Mouse (Mus musculus) midbrain, embryonic 11.5 days (tissue): Measurements from ENCODE around the gene Sh3rf1. TPM values are rescaled to one million over a fixed set of nuclear protein-coding genes. Genes with fewer than 3 reads are reported as not detected.

ENCODE experiments used
- ATAC-seq: fragments of 200-750 bp; cut with Nextera tagmentation; 2 replicates; pipeline ENCODE4 v1.8.0; 2017; ENCODE audit warnings: moderate TSS enrichment, moderate library complexity; ENCODE audit not compliant: low FRiP score
- DNase-seq: peaks from one replicate; pipeline ENCODE4 v3.0.0; 2015; ENCODE audit warnings: low spot score; ENCODE audit errors: missing footprints
- H3K27ac ChIP-seq: fragments of 300-500 bp; sonication (generic); 2 replicates; pipeline ENCODE4 v1.5.1; 2014; ENCODE audit warnings: low read depth, low read length
- H3K27me3 ChIP-seq: fragments of 300-500 bp; sonication (generic); 2 replicates; pipeline ENCODE4 v1.6.1; 2014; ENCODE audit warnings: mild to moderate bottlenecking, low read length, moderate library complexity, mixed read lengths; ENCODE audit not compliant: control insufficient read depth, insufficient read depth
- H3K36me3 ChIP-seq: fragments of 300-500 bp; sonication (generic); 2 replicates; pipeline ENCODE4 v1.6.1; 2014; ENCODE audit warnings: mild to moderate bottlenecking, low read length, moderate library complexity, mixed read lengths; ENCODE audit not compliant: control insufficient read depth, insufficient read depth
- H3K4me1 ChIP-seq: fragments of 300-500 bp; sonication (generic); 2 replicates; pipeline ENCODE4 v1.6.1; 2014; ENCODE audit warnings: low read length; ENCODE audit not compliant: control insufficient read depth, insufficient read depth
- H3K4me2 ChIP-seq: fragments of 300-500 bp; sonication (generic); 2 replicates; pipeline ENCODE4 v1.6.1; 2014; ENCODE audit warnings: mild to moderate bottlenecking, moderate library complexity
- H3K4me3 ChIP-seq: fragments of 300-500 bp; sonication (generic); 2 replicates; pipeline ENCODE4 v1.5.1; 2014; ENCODE audit warnings: low read depth, low read length
- H3K9ac ChIP-seq: fragments of 300-500 bp; sonication (generic); 2 replicates; pipeline ENCODE4 v1.6.1; 2014; ENCODE audit warnings: low read length
- H3K9me3 ChIP-seq: fragments of 300-500 bp; sonication (generic); 2 replicates; pipeline ENCODE4 v1.6.1; 2016; ENCODE audit warnings: low read length; ENCODE audit not compliant: control insufficient read depth
- WGBS: fragments of 180-500 bp; shearing (Covaris S2); extraction: QIAGEN DNeasy Blood & Tissue Kit; methylation state at CpG from one replicate; pipeline ENCODE4 v1.1.7; 2014; 5-methylcytosine and 5-hydroxymethylcytosine counted together
- polyA plus RNA-seq: library from polyadenylated mRNA; unstranded; fragments of >200 nt; fragmentation: Nextera tagmentation; extraction: Ambion mirVana; gene quantifications from 2 replicates; pipeline ENCODE4 v1.2.1, GENCODE M21; 2014

The Sh3rf1 gene
- polyA plus RNA-seq, 1 experiment from 2014 or later, result 18.5 TPM

DNA sequence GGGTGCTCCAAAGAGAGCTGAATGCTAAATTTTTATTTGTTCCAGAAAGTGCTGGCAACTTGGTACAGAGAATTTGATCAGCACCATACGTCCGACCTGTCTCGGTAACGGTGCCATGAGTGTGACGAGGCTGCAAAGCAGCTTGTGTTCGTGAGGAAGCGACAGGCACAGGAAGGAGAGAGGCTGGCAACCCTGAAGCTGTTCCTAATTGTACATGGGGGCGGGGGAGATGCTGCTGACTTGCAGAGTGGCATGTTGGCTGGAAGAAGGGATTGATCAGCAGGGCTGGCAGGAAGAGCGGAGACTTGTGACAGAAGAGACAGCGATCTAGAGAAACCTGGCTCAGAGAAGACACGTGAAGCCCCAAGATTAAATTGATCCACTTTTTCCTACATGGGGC, 197.9 kb downstream of the Sh3rf1 start:
- no peak for ATAC-seq
- Histone ChIP-seq H3K27me3 (no peaks in the 10 kb centered on the region), H3K4me3 (no peak overlapping the region), H3K9ac (no peak overlapping the region), H3K9me3 (no peaks in the 10 kb centered on the region), H3K4me2 (no peak overlapping the region), H3K36me3 (no peaks in the 10 kb centered on the region), H3K27ac (no peak overlapping the region), H3K4me1 (no peaks in the 10 kb centered on the region; the same call in 1 of the 2 replicates)
- WGBS, result 80% methylated on average over 11 of the region's 11 CpGs
- DNase-seq, result no peak

- H3K4me2 ChIP-seq, result no peak overlapping the region
- no peak overlapping the region for H3K27ac ChIP-seq
- no peaks in the 10 kb centered on the region for H3K27me3 ChIP-seq
- DNase-seq (peak; percentile 74), ATAC-seq (no peak)
- H3K9me3 ChIP-seq, result no peaks in the 10 kb centered on the region
- no peaks in the 10 kb centered on the region for H3K36me3 ChIP-seq
- no peak overlapping the region for H3K4me3 ChIP-seq
- H3K4me1 ChIP-seq, result no peaks in the 10 kb centered on the region; the same call in 1 of the 2 replicates
- no peak overlapping the region for H3K9ac ChIP-seq
Observed at GRCm38 (mm10) chr8:61425125-61425524, 201.5 kb downstream of the Sh3rf1 start.

DNA sequence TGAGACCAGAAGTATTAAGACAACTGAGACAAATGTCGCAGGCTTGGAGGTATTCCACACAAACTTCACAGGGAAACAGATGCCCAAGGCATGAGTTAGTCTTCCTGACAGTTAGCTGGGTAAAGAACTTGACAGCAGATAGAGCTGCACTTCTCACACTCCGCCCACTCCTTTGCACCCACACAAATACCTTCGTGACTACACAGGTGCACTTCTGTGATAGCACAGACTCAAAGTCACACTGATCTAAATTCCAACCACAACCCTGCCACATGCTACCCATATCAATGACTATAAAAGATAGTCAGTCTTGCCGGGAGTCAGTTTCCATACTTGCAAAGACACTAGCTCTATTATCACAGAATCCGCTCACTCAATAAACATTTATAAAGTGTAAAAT, 202.4 kb downstream of the Sh3rf1 start:
- DNase-seq, result peak; percentile 21
- Histone ChIP-seq H3K9me3 (no peaks in the 10 kb centered on the region), H3K4me1 (no peaks in the 10 kb centered on the region; the same call in 1 of the 2 replicates), H3K36me3 (no peaks in the 10 kb centered on the region), H3K27me3 (no peaks in the 10 kb centered on the region), H3K27ac (no peak overlapping the region), H3K9ac (no peak overlapping the region), H3K4me2 (no peak overlapping the region), H3K4me3 (no peak overlapping the region)
- ATAC-seq, result no peak
- WGBS, result 89% methylated on average over 5 of the region's 5 CpGs

GRCm38 (mm10) chr8:61426671-61427070, 203.0 kb downstream of the Sh3rf1 start:
- Histone ChIP-seq H3K36me3 (no peaks in the 10 kb centered on the region), H3K4me1 (no peaks in the 10 kb centered on the region), H3K9ac (no peak overlapping the region), H3K4me2 (no peak overlapping the region), H3K27me3 (no peaks in the 10 kb centered on the region), H3K27ac (no peak overlapping the region), H3K4me3 (no peak overlapping the region), H3K9me3 (no peaks in the 10 kb centered on the region)
- 67% methylated on average over 5 of the region's 5 CpGs for WGBS
- DNase-seq (no peak), ATAC-seq (no peak)

GRCm38 (mm10) chr8:61427916-61428681, 204.4 kb downstream of the Sh3rf1 start:
- no peaks in the 10 kb centered on the region for H3K36me3 ChIP-seq
- H3K27me3 ChIP-seq, result no peaks in the 10 kb centered on the region
- ATAC-seq (no peak), DNase-seq (no peak)
- H3K9ac ChIP-seq, result no peak overlapping the region
- H3K27ac ChIP-seq, result no peak overlapping the region
- 87% methylated on average over 8 of the region's 8 CpGs for WGBS
- no peaks in the 10 kb centered on the region for H3K4me1 ChIP-seq
- H3K9me3 ChIP-seq, result no peaks in the 10 kb centered on the region
- no peak overlapping the region for H3K4me2 ChIP-seq
- H3K4me3 ChIP-seq, result no peak overlapping the region

GRCm38 (mm10) chr8:61428821-61429482, 205.3 kb downstream of the Sh3rf1 start:
- Histone ChIP-seq H3K36me3 (no peaks in the 10 kb centered on the region), H3K27ac (no peak overlapping the region), H3K4me3 (no peak overlapping the region), H3K4me1 (no peaks in the 10 kb centered on the region), H3K9ac (no peak overlapping the region), H3K27me3 (no peaks in the 10 kb centered on the region), H3K4me2 (no peak overlapping the region), H3K9me3 (no peaks in the 10 kb centered on the region)
- DNase-seq (no peak), ATAC-seq (no peak)
- WGBS, result 85% methylated on average over 4 of the region's 4 CpGs

GRCm38 (mm10) chr8:61435481-61435880, 211.8 kb downstream of the Sh3rf1 start:
- H3K9ac ChIP-seq, result no peak overlapping the region
- no peak overlapping the region for H3K27ac ChIP-seq
- no peak for ATAC-seq
- no peaks in the 10 kb centered on the region for H3K27me3 ChIP-seq
- H3K36me3 ChIP-seq, result no peaks in the 10 kb centered on the region
- DNase-seq, result no peak
- H3K9me3 ChIP-seq, result peaks cover 6% of the 10 kb centered on the region; the same call in 1 of the 2 replicates
- WGBS, result 88% methylated on average over 5 of the region's 5 CpGs
- no peak overlapping the region for H3K4me2 ChIP-seq
- H3K4me1 ChIP-seq, result peaks cover 11% of the 10 kb centered on the region
- H3K4me3 ChIP-seq, result no peak overlapping the region

DNA sequence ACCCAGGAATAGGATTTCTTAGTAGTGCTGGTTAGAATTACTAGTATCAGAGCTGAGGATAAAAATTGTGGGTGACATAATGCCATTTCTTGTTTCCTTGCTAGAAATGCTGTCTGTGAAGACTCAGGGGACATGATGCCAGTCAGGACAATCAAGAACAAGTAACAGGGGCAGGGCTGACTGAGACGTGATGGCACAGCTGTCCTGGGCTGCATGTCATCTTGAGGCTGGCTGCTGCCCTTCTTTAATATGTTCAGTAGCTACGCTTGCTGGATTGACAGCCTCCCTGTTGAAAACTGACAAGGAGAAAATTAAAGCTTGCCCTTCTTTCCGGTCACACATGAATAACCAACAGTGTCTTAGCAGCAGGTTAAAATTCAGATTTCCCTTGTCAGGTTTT, 212.5 kb downstream of the Sh3rf1 start:
- ATAC-seq, result peak; percentile 64; the same call in 1 of the 2 replicates
- H3K9me3 ChIP-seq, result peaks cover 8% of the 10 kb centered on the region; the same call in 1 of the 2 replicates
- WGBS, result 40% methylated on average over 3 of the region's 3 CpGs
- no peaks in the 10 kb centered on the region for H3K36me3 ChIP-seq
- H3K4me3 ChIP-seq, result no peak overlapping the region
- no peak overlapping the region for H3K9ac ChIP-seq
- DNase-seq, result no peak
- no peak overlapping the region for H3K4me2 ChIP-seq
- H3K27me3 ChIP-seq, result no peaks in the 10 kb centered on the region
- H3K4me1 ChIP-seq, result peaks cover 11% of the 10 kb centered on the region
- H3K27ac ChIP-seq, result no peak overlapping the region

GRCm38 (mm10) chr8:61436586-61437304, 213.1 kb downstream of the Sh3rf1 start:
- Histone ChIP-seq H3K27me3 (no peaks in the 10 kb centered on the region), H3K27ac (no peak overlapping the region; the same call in 1 of the 2 replicates), H3K4me2 (no peak overlapping the region), H3K36me3 (no peaks in the 10 kb centered on the region), H3K4me1 (peaks cover 11% of the 10 kb centered on the region), H3K9ac (no peak overlapping the region), H3K4me3 (no peak overlapping the region), H3K9me3 (peaks cover 8% of the 10 kb centered on the region; the same call in 1 of the 2 replicates)
- 24% methylated on average over 9 of the region's 9 CpGs for WGBS
- ATAC-seq, result peak; percentile 52; the same call in 1 of the 2 replicates
- no peak for DNase-seq
